Mouse (Mus musculus): ENCODE measurements at regions not wholly inside any gene's neighbourhood (a gene's known extent, or its start where the extent isn't known, plus 50 kb on each side); places are given as distances from the start of the nearest gene placed in this dataset.

GRCm38 (mm10) chr1:184324234-184324633 lies 290.1 kb upstream of the 1700056E22Rik start:
- TF ChIP-seq CTCF (IDR thresholded peaks at IDR 0.05; ENCODE audit: low read depth), result no peak
- TF ChIP-seq EP300 (optimal IDR thresholded peaks at IDR 0.05), result no peak
